Mouse (Mus musculus) MEL (cell line): ENCODE measurements around the gene Dnah5. TPM values are rescaled to one million over a fixed set of nuclear protein-coding genes. Genes with fewer than 3 reads are reported as not detected.
"Not testable (repeated sequence)": the region's sequence is repeated elsewhere in the genome, so short reads cannot be mapped to it uniquely, and the experiment has no call there.

Experiments
- DNase-seq: peaks from one replicate; pipeline ENCODE4 v3.0.0; 2011; ENCODE audit warnings: low read depth, low spot score
- H3K27ac ChIP-seq: 2 replicates; pipeline ENCODE4 v1.5.1; 2012; ENCODE audit warnings: low read depth, mild to moderate bottlenecking, control low read depth, low read length, moderate library complexity; ENCODE audit not compliant: control insufficient read depth
- H3K27me3 ChIP-seq, 2 experiments: fragments of 150-350 bp in 1 of 2; sonication (generic) in 1 of 2; 2 replicates each; pipeline ENCODE4 v1.6.1; 2012; ENCODE audit warnings: low read length in 2 of 2, mild to moderate bottlenecking in 2 of 2, improper control_type of control experiment in 1 of 2, moderate library complexity in 1 of 2; ENCODE audit not compliant: insufficient read depth in 2 of 2, control insufficient read depth in 1 of 2
- H3K36me3 ChIP-seq, 2 experiments: 2 replicates each; pipeline ENCODE4 v1.6.1; 2012 to 2014; ENCODE audit warnings: low read length in 2 of 2, improper control_type of control experiment in 1 of 2, inconsistent platforms in 1 of 2, mild to moderate bottlenecking in 1 of 2; ENCODE audit not compliant: insufficient read depth in 2 of 2, control insufficient read depth in 1 of 2
- H3K4me1 ChIP-seq, 2 experiments: fragments of 150-350 bp in 1 of 2; sonication (generic) in 1 of 2; 2 replicates each; pipeline ENCODE4 v1.6.1; 2012; ENCODE audit warnings: low read length in 2 of 2, improper control_type of control experiment in 1 of 2, mild to moderate bottlenecking in 1 of 2; ENCODE audit not compliant: insufficient read depth in 2 of 2, control insufficient read depth in 1 of 2
- H3K4me3 ChIP-seq, 2 experiments: fragments of 150-350 bp in 1 of 2; sonication (generic) in 1 of 2; 2 replicates each; pipeline ENCODE4 v1.5.1; 2012; ENCODE audit warnings: low read depth in 2 of 2, low read length in 2 of 2, mild to moderate bottlenecking in 2 of 2, moderate library complexity in 2 of 2, control low read depth in 1 of 2, improper control_type of control experiment in 1 of 2; ENCODE audit not compliant: control insufficient read depth in 1 of 2, insufficient read depth in 1 of 2
- H3K79me2 ChIP-seq: 2 replicates; pipeline ENCODE4 v1.6.1; 2012; ENCODE audit warnings: mild to moderate bottlenecking, low read length, moderate library complexity; ENCODE audit not compliant: control insufficient read depth, poor library complexity, insufficient read depth
- H3K9ac ChIP-seq: 2 replicates; pipeline ENCODE4 v1.6.1; 2012; ENCODE audit warnings: low read depth, mild to moderate bottlenecking, control low read depth, low read length, moderate library complexity; ENCODE audit not compliant: control insufficient read depth, poor library complexity, severe bottlenecking
- H3K9me3 ChIP-seq: fragments of 150-350 bp; sonication (generic); replicated peaks from 2 replicates; pipeline ENCODE4 v1.6.1; 2012; ENCODE audit warnings: mild to moderate bottlenecking, low read length, improper control_type of control experiment, moderate library complexity; ENCODE audit not compliant: insufficient read depth
- BHLHE40 ChIP-seq: IDR thresholded peaks from 2 replicates; pipeline ENCODE4 v1.6.1; 2012; ENCODE audit warnings: low read depth, mild to moderate bottlenecking, inconsistent platforms, low read length, improper control_type of control experiment, borderline replicate concordance
- CHD2 ChIP-seq: IDR thresholded peaks from 2 replicates; pipeline ENCODE4 v1.6.1; 2011; ENCODE audit warnings: low read length, improper control_type of control experiment
- EP300 ChIP-seq, 2 experiments: IDR thresholded peaks; 2 replicates each; pipeline ENCODE4 v1.6.1; 2011; ENCODE audit warnings: improper control_type of control experiment in 2 of 2, low read length in 2 of 2, low read depth in 1 of 2, mild to moderate bottlenecking in 1 of 2
- ETS1 ChIP-seq: IDR thresholded peaks from 2 replicates; pipeline ENCODE4 v1.6.1; 2012; ENCODE audit warnings: low read depth, mild to moderate bottlenecking, inconsistent platforms, low read length, improper control_type of control experiment, moderate library complexity
- GATA1 ChIP-seq: IDR thresholded peaks from 2 replicates; pipeline ENCODE4 v1.6.1; 2011; ENCODE audit warnings: low read depth, low read length, improper control_type of control experiment
- HCFC1 ChIP-seq: IDR thresholded peaks from 2 replicates; pipeline ENCODE4 v1.6.1; 2012; ENCODE audit warnings: low read depth, mild to moderate bottlenecking, inconsistent platforms, low read length, improper control_type of control experiment, moderate library complexity
- KAT2A ChIP-seq: conservative IDR thresholded peaks from 2 replicates; pipeline ENCODE4 v1.6.1; 2012; ENCODE audit warnings: low read depth, low read length, improper control_type of control experiment, inconsistent platforms
- MAFK ChIP-seq: IDR thresholded peaks from 2 replicates; pipeline ENCODE4 v1.6.1; 2011; ENCODE audit warnings: low read depth, mild to moderate bottlenecking, low read length, improper control_type of control experiment, borderline replicate concordance
- MAX ChIP-seq: IDR thresholded peaks from 2 replicates; pipeline ENCODE4 v1.6.1; 2011; ENCODE audit warnings: low read length, improper control_type of control experiment
- NELFE ChIP-seq: IDR thresholded peaks from 2 replicates; pipeline ENCODE4 v1.6.1; 2011; ENCODE audit warnings: low read depth, low read length, improper control_type of control experiment
- NRF1 ChIP-seq: IDR thresholded peaks from 2 replicates; pipeline ENCODE4 v1.6.1; 2014; ENCODE audit warnings: low read depth, mild to moderate bottlenecking, inconsistent platforms, low read length, improper control_type of control experiment, moderate library complexity; ENCODE audit not compliant: poor library complexity, insufficient read depth, severe bottlenecking
- RCOR1 ChIP-seq: IDR thresholded peaks from 2 replicates; pipeline ENCODE4 v1.6.1; 2012; ENCODE audit warnings: low read depth, mild to moderate bottlenecking, inconsistent platforms, low read length, improper control_type of control experiment
- SIN3A ChIP-seq: IDR thresholded peaks from 2 replicates; pipeline ENCODE4 v1.6.1; 2012; ENCODE audit warnings: low read length, improper control_type of control experiment, inconsistent platforms
- SMC3 ChIP-seq: IDR thresholded peaks from 2 replicates; pipeline ENCODE4 v1.6.1; 2011; ENCODE audit warnings: low read depth, low read length, improper control_type of control experiment
- ZMIZ1 ChIP-seq: IDR thresholded peaks from 2 replicates; pipeline ENCODE4 v1.6.1; 2012; ENCODE audit warnings: low read depth, mild to moderate bottlenecking, inconsistent platforms, low read length, improper control_type of control experiment, moderate library complexity
- ZNF384 ChIP-seq: IDR thresholded peaks from 2 replicates; pipeline ENCODE4 v1.6.1; 2012; ENCODE audit warnings: low read depth, mild to moderate bottlenecking, inconsistent platforms, low read length, improper control_type of control experiment
- polyA plus RNA-seq, 2 experiments: library from polyadenylated mRNA; stranded (reverse) in 1 of 2; unstranded in 1 of 2; fragments of >175 nt in 1 of 2; fragments of >200 nt in 1 of 2; gene quantifications; 2 replicates each; pipeline versions ENCODE4 v1.2.1 to v1.2.4; 2012; ENCODE audit warnings: low replicate concordance in 2 of 2, low read depth in 1 of 2; ENCODE audit not compliant: insufficient read length in 2 of 2, insufficient read depth in 1 of 2, missing spikeins in 1 of 2
- total RNA-seq: library from RNA; depleted of rRNA; stranded (reverse); fragments of 300-350 nt; gene quantifications from 2 replicates; pipeline ENCODE4 v1.2.3, GENCODE M21; 2012

The Dnah5 gene
- total and polyA plus RNA-seq, 3 experiments, result not detected

GRCm38 (mm10) chr15:28374394-28374793 is 170.8 kb downstream of the Dnah5 start:
- Histone ChIP-seq H3K4me3 (no peak overlapping the region), H3K9me3 (no peaks in the 10 kb centered on the region), H3K27ac (no peak overlapping the region), H3K9ac (no peak overlapping the region), H3K36me3 (no peaks in the 10 kb centered on the region), H3K27me3 (no peaks in the 10 kb centered on the region), H3K4me1 (no peaks in the 10 kb centered on the region), H3K79me2 (no peaks in the 10 kb centered on the region)
- no peak for TF ChIP-seq BHLHE40
- TF ChIP-seq EP300 (IDR thresholded peaks at IDR 0.05; ENCODE audit: low read depth in 1 of 2, low read length in 2 of 2), result no peak
- no peak for TF ChIP-seq GATA1
- TF ChIP-seq NRF1, result no peak
- no peak for TF ChIP-seq HCFC1
- TF ChIP-seq MAFK, result no peak
- TF ChIP-seq SIN3A, result no peak
- no peak for TF ChIP-seq ETS1
- no peak for TF ChIP-seq CHD2
- no peak for TF ChIP-seq MAX
- DNase-seq, result no peak

- Histone ChIP-seq H3K4me3 (no peak overlapping the region), H3K4me1 (no peaks in the 10 kb centered on the region), H3K27me3 (no peaks in the 10 kb centered on the region), H3K79me2 (no peaks in the 10 kb centered on the region), H3K36me3 (no peaks in the 10 kb centered on the region), H3K27ac (no peak overlapping the region), H3K9me3 (no peaks in the 10 kb centered on the region), H3K9ac (no peak overlapping the region)
- TF ChIP-seq NELFE (no peak), ZMIZ1 (no peak), ZNF384 (no peak), CHD2 (no peak), SMC3 (no peak), KAT2A (no peak), RCOR1 (no peak)
- DNase-seq, result no peak
These were observed 177.4 kb downstream of the Dnah5 start for GRCm38 (mm10) chr15:28380909-28381308.

DNA sequence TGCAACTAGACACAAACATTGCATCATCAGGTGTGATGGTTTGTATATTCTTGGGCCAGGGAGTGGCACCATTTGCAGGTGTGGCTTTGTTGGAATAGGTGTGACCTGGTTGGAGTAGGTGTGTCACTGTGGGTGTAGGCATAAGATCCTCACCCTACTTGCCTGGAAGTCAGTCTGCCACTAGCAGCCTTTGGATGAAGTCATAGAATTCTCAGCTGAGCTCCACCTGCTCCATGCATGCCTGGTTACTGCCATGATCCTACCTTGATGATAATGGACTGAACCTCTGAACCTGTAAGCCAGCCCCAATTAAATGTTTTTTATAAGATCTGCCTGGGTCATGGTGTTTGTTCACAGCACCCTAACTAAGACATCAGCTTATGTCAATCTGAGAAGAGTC is 190.2 kb downstream of the Dnah5 start:
- not testable (repeated sequence) for H3K27ac ChIP-seq, H3K9ac ChIP-seq, H3K4me3 ChIP-seq, H3K79me2 ChIP-seq, H3K27me3 ChIP-seq, DNase-seq, H3K36me3 ChIP-seq, H3K4me1 ChIP-seq, H3K9me3 ChIP-seq
